Mouse (Mus musculus) right cerebral cortex, postnatal 4 days (tissue): ENCODE measurements at regions not wholly inside any gene's neighbourhood (a gene's known extent, or its start where the extent isn't known, plus 50 kb on each side); places are given as distances from the start of the nearest gene placed in this dataset.

ENCODE experiments used
- DNase-seq: peaks from one replicate; pipeline ENCODE4 v3.0.0-alpha.2; 2022

- DNase-seq = no peak
Measured at GRCm38 (mm10) chr1:76394038-76394437, 848.0 kb downstream of the Slc4a3 start.

GRCm38 (mm10) chr1:76402854-76403253 is 856.8 kb downstream of the Slc4a3 start:
- no peak for DNase-seq

- no peak for DNase-seq
Measured at GRCm38 (mm10) chr1:76404003-76404402, 857.9 kb downstream of the Slc4a3 start.

GRCm38 (mm10) chr1:76410813-76411212 is 864.7 kb downstream of the Slc4a3 start:
- no peak for DNase-seq

- DNase-seq = peak; percentile 22
Measured at GRCm38 (mm10) chr1:76420525-76420924, 874.5 kb downstream of the Slc4a3 start.

GRCm38 (mm10) chr1:76427439-76427838 is 881.4 kb downstream of the Slc4a3 start:
- DNase-seq = no peak

- DNase-seq = no peak
Measured at GRCm38 (mm10) chr1:76430041-76430610, 884.1 kb downstream of the Slc4a3 start.

GRCm38 (mm10) chr1:76433481-76433941 is 887.4 kb downstream of the Slc4a3 start:
- no peak for DNase-seq

GRCm38 (mm10) chr1:76450539-76451214 is 904.6 kb downstream of the Slc4a3 start:
- peak; percentile 6 for DNase-seq

GRCm38 (mm10) chr1:76453160-76453710 is 907.2 kb downstream of the Slc4a3 start:
- DNase-seq = no peak

- DNase-seq = no peak
Measured at GRCm38 (mm10) chr1:76466562-76466961, 920.5 kb downstream of the Slc4a3 start.

GRCm38 (mm10) chr1:76484193-76484592 is 938.1 kb downstream of the Slc4a3 start:
- DNase-seq = no peak

GRCm38 (mm10) chr1:76487481-76487880 is 941.4 kb downstream of the Slc4a3 start:
- DNase-seq = no peak

- no peak for DNase-seq
Measured at GRCm38 (mm10) chr1:76489681-76490492, 943.8 kb downstream of the Slc4a3 start.

- no peak for DNase-seq
Measured at GRCm38 (mm10) chr1:76490719-76491118, 944.7 kb downstream of the Slc4a3 start.

- DNase-seq = no peak
Measured at GRCm38 (mm10) chr1:76491187-76491586, 945.1 kb downstream of the Slc4a3 start.

GRCm38 (mm10) chr1:76505150-76505549 is 959.1 kb downstream of the Slc4a3 start:
- no peak for DNase-seq

GRCm38 (mm10) chr1:76508821-76509220 is 962.8 kb downstream of the Slc4a3 start:
- no peak for DNase-seq

- DNase-seq = no peak
Measured at GRCm38 (mm10) chr1:76509486-76509885, 963.4 kb downstream of the Slc4a3 start.

- DNase-seq = no peak
Measured at GRCm38 (mm10) chr1:76512156-76512555, 966.1 kb downstream of the Slc4a3 start.

- no peak for DNase-seq
Measured at GRCm38 (mm10) chr1:76513490-76513889, 967.4 kb downstream of the Slc4a3 start.

- DNase-seq = no peak
Measured at GRCm38 (mm10) chr1:76529531-76529930, 983.5 kb downstream of the Slc4a3 start.

- no peak for DNase-seq
Measured at GRCm38 (mm10) chr1:76530342-76530741, 984.3 kb downstream of the Slc4a3 start.
